Mouse (Mus musculus): ENCODE measurements around the gene Ppp1r12b. TPM values are rescaled to one million over a fixed set of nuclear protein-coding genes. Genes with fewer than 3 reads are reported as not detected.
A peak's percentile ranks its signal among the peaks of the same experiment; 100 is the strongest.

The Ppp1r12b gene
- total and polyA plus RNA-seq, 3 experiments = 4.7 to 7.8 TPM; not detected in 1

GRCm38 (mm10) chr1:134790716-134791439 lies 164.9 kb downstream of the Ppp1r12b start (continued):
- TF ChIP-seq ETS1 (IDR thresholded peaks at IDR 0.05; ENCODE audit: low read depth, low read length) (peak; percentile 31; the same call in 1 of the 2 replicates), MYB (IDR thresholded peaks at IDR 0.05; ENCODE audit: low read depth, low read length) (no peak), MAFK (IDR thresholded peaks at IDR 0.05; ENCODE audit: borderline replicate concordance, low read depth, low read length) (no peak), MXI1 (IDR thresholded peaks at IDR 0.05; ENCODE audit: low read depth, low read length) (no peak), ZC3H11A (IDR thresholded peaks at IDR 0.05; ENCODE audit: low read depth, low read length) (no peak), UBTF (IDR thresholded peaks at IDR 0.05; ENCODE audit: borderline replicate concordance, insufficient read depth, low read depth, low read length) (no peak), NRF1 (IDR thresholded peaks at IDR 0.05; ENCODE audit: insufficient read depth, low read depth, low read length, poor library complexity, severe bottlenecking) (no peak), CHD2 (IDR thresholded peaks at IDR 0.05; ENCODE audit: low read length) (no peak), TAL1 (IDR thresholded peaks at IDR 0.05; ENCODE audit: low read length) (peak; percentile 73), MAZ (IDR thresholded peaks at IDR 0.05; ENCODE audit: low read depth, low read length) (no peak), CTCF (IDR thresholded peaks at IDR 0.05 in 2 of 3, conservative IDR thresholded peaks at IDR 0.05 in 1 of 3; ENCODE audit: control insufficient read depth in 1 of 3, insufficient read depth in 1 of 3, low read depth in 2 of 3, low read length in 3 of 3, poor library complexity in 1 of 3, severe bottlenecking in 1 of 3) (no peak; a peak in 1 of 6 replicates), SMC3 (IDR thresholded peaks at IDR 0.05; ENCODE audit: low read depth, low read length) (0 out of 2 replicates have a peak, but pooled peaks have one; percentile 2)

GRCm38 (mm10) chr1:134788096-134788495 lies 167.6 kb downstream of the Ppp1r12b start:
- Histone ChIP-seq H3K4me1 (ENCODE audit: control insufficient read depth in 1 of 2, insufficient read depth in 2 of 2, low read length in 2 of 2) (peaks cover 3 to 11% of the 10 kb centered on the region in 2 experiments; a peak in 3 of 4 replicates), H3K9ac (ENCODE audit: control insufficient read depth, low read depth, low read length, poor library complexity, severe bottlenecking) (no peak overlapping the region), H3K27ac (ENCODE audit: control insufficient read depth, low read depth, low read length) (no peak overlapping the region), H3K4me3 (ENCODE audit: control insufficient read depth in 1 of 2, insufficient read depth in 1 of 2, low read depth in 2 of 2, low read length in 2 of 2) (no peak overlapping the region), H3K79me2 (ENCODE audit: control insufficient read depth, insufficient read depth, low read length, poor library complexity) (no peaks in the 10 kb centered on the region), H3K27me3 (ENCODE audit: control insufficient read depth in 1 of 2, insufficient read depth in 2 of 2, low read length in 2 of 2) (no peaks in the 10 kb centered on the region), H3K9me3 (replicated peaks; ENCODE audit: insufficient read depth, low read length) (no peaks in the 10 kb centered on the region), H3K36me3 (ENCODE audit: control insufficient read depth in 1 of 2, insufficient read depth in 2 of 2, low read length in 2 of 2) (peaks cover 0 to 20% of the 10 kb centered on the region in 2 experiments; a peak in 2 of 4 replicates)
- TF ChIP-seq POLR2A (IDR thresholded peaks at IDR 0.05; ENCODE audit: control insufficient read depth in 1 of 2, insufficient read depth in 1 of 2, low read depth in 1 of 2, low read length in 2 of 2, poor library complexity in 1 of 2) = no peak
- no peak for TF ChIP-seq MEF2A (IDR thresholded peaks at IDR 0.05; ENCODE audit: extremely low read depth, insufficient replicate concordance, low read depth, low read length, poor library complexity, severe bottlenecking)
- no peak for TF ChIP-seq ZKSCAN1 (IDR thresholded peaks at IDR 0.05; ENCODE audit: low read depth, low read length)
- TF ChIP-seq NRF1 (IDR thresholded peaks at IDR 0.05; ENCODE audit: insufficient read depth, low read depth, low read length, poor library complexity, severe bottlenecking) = no peak
- no peak for TF ChIP-seq HCFC1 (IDR thresholded peaks at IDR 0.05; ENCODE audit: low read depth, low read length)
- no peak for TF ChIP-seq E2F4 (IDR thresholded peaks at IDR 0.05; ENCODE audit: borderline replicate concordance, low read depth, low read length)
- TF ChIP-seq MYB (IDR thresholded peaks at IDR 0.05; ENCODE audit: low read depth, low read length) = no peak
- TF ChIP-seq GATA1 (IDR thresholded peaks at IDR 0.05; ENCODE audit: low read depth, low read length) = no peak
- no peak for TF ChIP-seq CHD1 (IDR thresholded peaks at IDR 0.05; ENCODE audit: low read depth, low read length)
- TF ChIP-seq MAX (IDR thresholded peaks at IDR 0.05; ENCODE audit: low read length) = no peak
- TF ChIP-seq RAD21 (IDR thresholded peaks at IDR 0.05; ENCODE audit: low read depth, low read length) = no peak
- TF ChIP-seq ETS1 (IDR thresholded peaks at IDR 0.05; ENCODE audit: low read depth, low read length) = no peak
- TF ChIP-seq BHLHE40 (IDR thresholded peaks at IDR 0.05; ENCODE audit: borderline replicate concordance, low read depth, low read length) = no peak
- TF ChIP-seq ZMIZ1 (IDR thresholded peaks at IDR 0.05; ENCODE audit: low read depth, low read length) = no peak
- no peak for TF ChIP-seq EP300 (IDR thresholded peaks at IDR 0.05; ENCODE audit: low read depth in 1 of 2, low read length in 2 of 2)
- no peak for DNase-seq (ENCODE audit: low read depth, low spot score)

All from MEL (cell line).